Mouse (Mus musculus): Measurements from ENCODE around the gene Rprml.

DNA sequence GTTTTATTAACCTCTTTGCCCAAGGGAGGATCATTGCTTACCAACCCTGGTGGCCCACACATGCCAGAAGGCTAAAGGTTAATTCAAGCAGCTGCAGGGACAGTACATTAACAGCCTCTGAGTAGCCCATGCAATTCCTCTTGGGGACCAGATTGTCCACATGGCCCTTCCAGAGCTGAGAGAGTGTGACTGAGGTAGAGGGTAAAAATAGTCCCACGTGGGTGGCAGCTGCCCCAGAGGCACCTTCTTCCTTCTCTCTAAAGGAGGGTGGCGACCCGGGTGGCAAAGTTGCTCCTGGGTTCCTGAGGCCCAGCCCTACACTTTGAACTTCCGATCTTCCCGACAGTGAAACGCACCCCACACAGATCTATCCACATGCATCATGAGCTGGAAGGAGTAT is 3.1 kb upstream of the Rprml start:
- no peak for TF ChIP-seq CTCF (IDR thresholded peaks at IDR 0.05; ENCODE audit: borderline replicate concordance, control insufficient read depth, extremely low read depth, insufficient read depth, low read length, poor library complexity)
- TF ChIP-seq POLR2A (IDR thresholded peaks at IDR 0.05; ENCODE audit: control insufficient read depth, extremely low read depth, insufficient read depth, low read length, poor library complexity): no peak
